Mouse (Mus musculus) intestine, embryonic 16.5 days (tissue): ENCODE measurements around the gene Tmem54. TPM values are rescaled to one million over a fixed set of nuclear protein-coding genes. Genes with fewer than 3 reads are reported as not detected.
A peak's percentile ranks its signal among the peaks of the same experiment; 100 is the strongest.

Source experiments
- ATAC-seq: fragments of 200-750 bp; cut with Nextera tagmentation; 2 replicates; pipeline ENCODE4 v1.8.0; 2017; ENCODE audit warnings: moderate TSS enrichment, moderate library complexity
- H3K27ac ChIP-seq: fragments of 300-500 bp; sonication (generic); 2 replicates; pipeline ENCODE4 v1.5.1; 2014; ENCODE audit warnings: mild to moderate bottlenecking, low read length
- H3K27me3 ChIP-seq: fragments of 300-500 bp; sonication (generic); replicated peaks from 2 replicates; pipeline ENCODE4 v1.6.1; 2014; ENCODE audit warnings: low read length, control low read depth, mixed read lengths; ENCODE audit not compliant: control insufficient read depth, insufficient read depth
- H3K36me3 ChIP-seq: fragments of 300-500 bp; sonication (generic); 2 replicates; pipeline ENCODE4 v1.6.1; 2014; ENCODE audit warnings: low read length, control low read depth; ENCODE audit not compliant: control insufficient read depth, insufficient read depth
- H3K4me1 ChIP-seq: fragments of 300-500 bp; sonication (generic); 2 replicates; pipeline ENCODE4 v1.6.1; 2014; ENCODE audit warnings: low read length, control low read depth, mixed read lengths; ENCODE audit not compliant: control insufficient read depth, insufficient read depth
- H3K4me2 ChIP-seq: fragments of 300-500 bp; sonication (generic); 2 replicates; pipeline ENCODE4 v1.6.1; 2014; ENCODE audit warnings: low read depth, low read length, control low read depth
- H3K4me3 ChIP-seq: fragments of 300-500 bp; sonication (generic); 2 replicates; pipeline ENCODE4 v1.5.1; 2014; ENCODE audit warnings: mild to moderate bottlenecking, low read length
- H3K9ac ChIP-seq: fragments of 300-500 bp; sonication (generic); 2 replicates; pipeline ENCODE4 v1.6.1; 2014; ENCODE audit warnings: low read depth, low read length
- H3K9me3 ChIP-seq: fragments of 300-500 bp; sonication (generic); 2 replicates; pipeline ENCODE4 v1.6.1; 2016; ENCODE audit warnings: low read length, control low read depth; ENCODE audit not compliant: control insufficient read depth
- WGBS: fragments of 180-500 bp; shearing (Covaris S2); extraction: QIAGEN DNeasy Blood & Tissue Kit; methylation state at CpG from one replicate; pipeline ENCODE4 v1.1.7; 2014; 5-methylcytosine and 5-hydroxymethylcytosine counted together
- polyA plus RNA-seq: library from polyadenylated mRNA; unstranded; fragments of >200 nt; fragmentation: Nextera tagmentation; extraction: Ambion mirVana; gene quantifications from 2 replicates; pipeline ENCODE4 v1.2.1, GENCODE M21; 2015

The Tmem54 gene
- polyA plus RNA-seq, 1 experiment from 2014 or later = 159 TPM

- H3K27me3 ChIP-seq = no peaks in the 10 kb centered on the region
- H3K36me3 ChIP-seq = no peaks in the 10 kb centered on the region
- H3K4me1 ChIP-seq = no peaks in the 10 kb centered on the region
- ATAC-seq = peak; percentile 45
- WGBS = 29% methylated on average over 8 of the region's 8 CpGs
- no peak overlapping the region for H3K27ac ChIP-seq
- H3K4me2 ChIP-seq = no peak overlapping the region
- no peaks in the 10 kb centered on the region for H3K9me3 ChIP-seq
- no peak overlapping the region for H3K4me3 ChIP-seq
- no peak overlapping the region for H3K9ac ChIP-seq
These were observed 19.3 kb upstream of the Tmem54 start for GRCm38 (mm10) chr4:129086078-129086477.

- no peaks in the 10 kb centered on the region for H3K36me3 ChIP-seq
- H3K9me3 ChIP-seq = no peaks in the 10 kb centered on the region
- H3K4me1 ChIP-seq = no peaks in the 10 kb centered on the region
- WGBS = 39% methylated on average over 5 of the region's 5 CpGs
- no peak overlapping the region for H3K4me3 ChIP-seq
- H3K27me3 ChIP-seq = no peaks in the 10 kb centered on the region
- no peak for ATAC-seq
- H3K4me2 ChIP-seq = no peak overlapping the region
- H3K27ac ChIP-seq = no peak overlapping the region
- no peak overlapping the region for H3K9ac ChIP-seq
These were observed 17.5 kb upstream of the Tmem54 start for GRCm38 (mm10) chr4:129087850-129088249.

DNA sequence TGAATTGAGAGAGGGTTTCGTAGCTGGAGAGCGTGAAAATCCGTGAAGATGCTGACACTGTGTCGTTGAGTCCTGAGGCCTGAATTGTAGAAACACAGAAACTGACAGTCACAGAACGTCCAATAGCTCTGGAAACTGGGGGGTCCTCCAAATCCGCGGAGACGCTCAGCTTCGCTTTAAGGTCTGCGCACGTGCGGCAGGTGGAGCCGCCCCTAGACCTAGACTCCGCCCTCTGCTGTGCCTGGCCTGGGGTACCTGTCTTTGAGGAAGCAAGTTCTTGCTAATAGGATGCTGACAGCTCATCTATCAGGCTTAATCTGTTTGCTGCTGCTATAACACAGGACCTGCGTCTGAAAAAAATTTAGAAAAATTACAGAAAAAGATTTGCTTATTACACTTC is 10.1 kb upstream of the Tmem54 start:
- Histone ChIP-seq H3K27me3 (no peaks in the 10 kb centered on the region), H3K4me3 (no peak overlapping the region), H3K4me2 (no peak overlapping the region), H3K9me3 (no peaks in the 10 kb centered on the region), H3K9ac (no peak overlapping the region), H3K36me3 (no peaks in the 10 kb centered on the region), H3K27ac (no peak overlapping the region), H3K4me1 (no peaks in the 10 kb centered on the region)
- ATAC-seq = no peak
- WGBS = 26% methylated on average over 15 of the region's 15 CpGs

DNA sequence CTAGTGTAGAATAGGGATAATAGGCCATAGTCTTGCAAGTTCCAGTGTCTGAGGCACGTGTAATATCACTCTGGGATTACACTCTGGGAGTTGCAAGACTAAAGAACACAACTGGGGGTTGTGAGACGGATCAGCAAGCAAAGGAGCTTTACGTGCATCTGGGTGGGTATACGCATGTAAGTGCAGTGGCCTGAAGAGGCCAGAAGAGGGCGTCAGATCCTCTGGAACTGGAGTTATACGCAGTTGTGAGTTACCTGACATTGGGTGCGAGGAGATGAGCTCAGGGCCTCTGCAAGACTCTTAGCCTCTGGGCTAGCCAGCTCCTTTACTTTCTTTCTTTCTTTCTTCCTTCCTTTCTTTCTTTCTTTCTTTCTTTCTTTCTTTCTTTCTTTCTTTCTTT is 8.3 kb upstream of the Tmem54 start:
- Histone ChIP-seq H3K4me2 (no peak overlapping the region), H3K36me3 (no peaks in the 10 kb centered on the region), H3K4me3 (no peak overlapping the region), H3K27me3 (no peaks in the 10 kb centered on the region), H3K27ac (no peak overlapping the region), H3K9me3 (no peaks in the 10 kb centered on the region), H3K4me1 (no peaks in the 10 kb centered on the region), H3K9ac (no peak overlapping the region)
- ATAC-seq = no peak
- WGBS = 71% methylated on average over 7 of the region's 7 CpGs

DNA sequence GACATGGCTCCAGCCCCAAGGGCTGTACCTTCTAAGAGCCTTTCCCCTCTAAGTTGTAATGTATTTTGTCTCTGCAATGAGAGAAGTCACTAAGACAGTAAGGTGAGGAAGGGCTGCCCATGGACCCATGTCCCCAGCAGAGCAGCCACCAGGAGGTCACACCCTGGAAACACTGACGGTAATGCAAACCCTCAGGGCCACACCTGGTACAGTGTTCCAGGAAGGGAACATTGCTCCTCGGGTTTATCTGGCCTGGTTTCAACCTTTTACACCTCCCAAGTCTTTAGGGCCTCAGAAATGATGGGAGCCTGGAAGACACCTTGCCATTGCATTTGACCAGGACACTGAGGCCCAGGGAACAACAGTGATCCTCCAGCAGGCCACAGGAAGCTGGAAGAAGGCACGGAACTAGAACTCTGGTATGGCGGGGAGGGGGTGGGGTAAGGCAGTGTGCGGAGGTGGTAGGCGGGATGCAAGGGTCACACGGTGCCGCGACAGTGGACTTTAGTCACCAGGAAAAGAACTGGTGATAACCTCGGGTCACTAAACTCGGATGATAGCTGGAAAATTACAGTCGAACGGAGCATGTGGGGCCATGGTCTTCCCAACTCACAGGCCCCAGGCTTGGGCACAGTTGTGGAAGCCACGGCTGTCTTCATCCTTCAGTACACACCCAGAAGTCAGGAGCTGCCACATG is 3.1 kb upstream of the Tmem54 start:
- Histone ChIP-seq H3K9me3 (no peaks in the 10 kb centered on the region), H3K4me1 (peaks cover 17% of the 10 kb centered on the region), H3K4me2 (no peak overlapping the region), H3K4me3 (no peak overlapping the region), H3K36me3 (no peaks in the 10 kb centered on the region), H3K27ac (peak overlapping the region; percentile 90), H3K27me3 (no peaks in the 10 kb centered on the region; the same call in 1 of the 2 replicates), H3K9ac (no peak overlapping the region; the same call in 1 of the 2 replicates)
- ATAC-seq = peak; percentile 83
- 52% methylated on average over 14 of the region's 14 CpGs for WGBS

- WGBS = 24% methylated on average over 9 of the region's 9 CpGs
- no peaks in the 10 kb centered on the region for H3K36me3 ChIP-seq
- H3K4me3 ChIP-seq = peak overlapping the region; percentile 53
- no peak for ATAC-seq
- H3K4me2 ChIP-seq = peak overlapping the region; percentile 54
- no peaks in the 10 kb centered on the region; the same call in 1 of the 2 replicates for H3K27me3 ChIP-seq
- peaks cover 27% of the 10 kb centered on the region for H3K4me1 ChIP-seq
- H3K27ac ChIP-seq = peak overlapping the region; percentile 88
- H3K9ac ChIP-seq = peak overlapping the region; percentile 72
- no peaks in the 10 kb centered on the region for H3K9me3 ChIP-seq
These were observed 725 bp downstream of the Tmem54 start for GRCm38 (mm10) chr4:129106073-129106472.

- ATAC-seq = peak; percentile 66
- peaks cover 32% of the 10 kb centered on the region for H3K4me1 ChIP-seq
- H3K27me3 ChIP-seq = no peaks in the 10 kb centered on the region; the same call in 1 of the 2 replicates
- H3K27ac ChIP-seq = peak overlapping the region; percentile 88
- H3K4me3 ChIP-seq = peak overlapping the region; percentile 15; the same call in 1 of the 2 replicates
- no peaks in the 10 kb centered on the region for H3K9me3 ChIP-seq
- peak overlapping the region; percentile 50 for H3K9ac ChIP-seq
- peak overlapping the region; percentile 54 for H3K4me2 ChIP-seq
- no peaks in the 10 kb centered on the region for H3K36me3 ChIP-seq
- WGBS = 57% methylated on average over 10 of the region's 10 CpGs
These were observed 2.1 kb downstream of the Tmem54 start for GRCm38 (mm10) chr4:129107348-129107899.

- Histone ChIP-seq H3K36me3 (no peaks in the 10 kb centered on the region), H3K27me3 (no peaks in the 10 kb centered on the region; the same call in 1 of the 2 replicates), H3K4me2 (no peak overlapping the region; the same call in 1 of the 2 replicates), H3K4me1 (peaks cover 35% of the 10 kb centered on the region), H3K9me3 (no peaks in the 10 kb centered on the region), H3K9ac (0 out of 2 replicates have a peak overlapping the region, but pooled peaks have one; percentile 0), H3K27ac (0 out of 2 replicates have a peak overlapping the region, but pooled peaks have one; percentile 19), H3K4me3 (no peak overlapping the region)
- no peak for ATAC-seq
- 79% methylated on average over 7 of the region's 7 CpGs for WGBS
These were observed 3.3 kb downstream of the Tmem54 start for GRCm38 (mm10) chr4:129108624-129109023.

DNA sequence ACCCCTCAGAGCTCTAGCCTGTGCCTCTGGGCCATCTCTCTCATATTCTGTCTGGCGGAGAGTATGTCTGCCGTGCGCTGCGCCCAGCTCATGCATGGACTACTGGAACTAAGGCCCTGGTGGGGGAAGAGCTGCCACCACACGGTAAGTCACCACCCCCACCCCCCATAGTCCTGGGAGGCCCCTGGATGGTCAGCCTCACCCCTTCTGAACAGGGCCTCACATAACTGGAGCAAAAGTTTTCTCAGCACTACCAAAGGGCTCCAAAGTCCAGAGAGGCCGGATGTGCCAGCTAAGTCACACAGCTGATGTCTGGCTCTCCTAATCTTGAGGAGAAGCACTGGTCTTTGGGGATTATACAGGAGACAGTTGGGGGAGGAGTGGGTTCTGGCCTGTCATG is 5.5 kb downstream of the Tmem54 start:
- Histone ChIP-seq H3K9me3 (no peaks in the 10 kb centered on the region), H3K9ac (no peak overlapping the region), H3K4me2 (no peak overlapping the region), H3K4me1 (peaks cover 26% of the 10 kb centered on the region), H3K36me3 (no peaks in the 10 kb centered on the region), H3K27ac (peak overlapping the region; percentile 60), H3K27me3 (no peaks in the 10 kb centered on the region; the same call in 1 of the 2 replicates), H3K4me3 (no peak overlapping the region)
- peak; percentile 60 for ATAC-seq
- WGBS = 85% methylated on average over 6 of the region's 6 CpGs
